Mouse (Mus musculus): ENCODE results near the gene Golm1.

DNA sequence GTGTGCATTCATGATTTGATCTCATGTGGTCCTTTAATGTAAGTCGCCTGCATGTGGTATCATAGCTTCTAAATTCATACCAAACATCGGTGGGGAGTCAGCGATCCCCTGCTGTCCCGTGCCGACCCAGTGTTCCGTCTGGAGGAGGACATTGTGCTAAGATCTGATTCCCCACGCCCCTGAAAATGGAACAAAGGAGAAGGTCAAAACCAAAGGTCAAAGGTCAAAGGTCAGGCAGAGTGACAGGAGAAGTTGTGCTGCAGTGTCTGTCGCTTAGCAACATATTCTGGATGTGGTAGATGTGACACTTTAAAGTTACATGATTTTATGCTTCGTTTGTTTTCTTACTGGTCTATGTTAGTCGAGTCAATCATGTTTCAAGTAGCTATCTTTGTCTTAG is 15.9 kb upstream of the Golm1 start:
- TF ChIP-seq CTCF (IDR thresholded peaks at IDR 0.05; ENCODE audit: control insufficient read depth, insufficient read depth, insufficient read length) (no peak), USF1 (IDR thresholded peaks at IDR 0.05; ENCODE audit: low read depth) (no peak), MAX (IDR thresholded peaks at IDR 0.05) (no peak)
